In genomic region chr5:132502036-132502435, GRCm38 (mm10) we compare ENCODE assay signal across 26 mouse cellular contexts.
"Had no signal": no experiment of that assay in that cellular context is flagged by ENCODE, and none has a peak within 500 bp of the region (broad histone marks: within the 10 kb centered on the region; RNA-seq: fewer than 3 reads in every experiment).

No protein-coding gene starts in this region.

- H3K36me3 ChIP-seq: kidney, embryonic 15.5 days; limb, embryonic 12.5 days; limb, embryonic 15.5 days; liver, embryonic 12.5 days; liver, embryonic 15.5 days; lung, embryonic 15.5 days; midbrain, embryonic 10.5 days; midbrain, embryonic 13.5 days; neural tube, embryonic 13.5 days had no signal

- H3K9ac ChIP-seq: kidney, embryonic 15.5 days; limb, embryonic 12.5 days; limb, embryonic 15.5 days; liver, embryonic 12.5 days; liver, embryonic 15.5 days; lung, embryonic 15.5 days; midbrain, embryonic 13.5 days; neural tube, embryonic 13.5 days had no signal

- H3K4me3 ChIP-seq: kidney, embryonic 15.5 days; limb, embryonic 12.5 days; limb, embryonic 15.5 days; liver, embryonic 12.5 days; liver, embryonic 15.5 days; lung, embryonic 15.5 days; megakaryocyte, embryonic 14.5 days; midbrain, embryonic 13.5 days; myocyte; neural tube, embryonic 13.5 days had no signal

- ATAC-seq: liver, embryonic 12.5 days; midbrain, embryonic 13.5 days; midbrain, embryonic 16.5 days had no signal

- H3K4me2 ChIP-seq: kidney, embryonic 15.5 days; limb, embryonic 15.5 days; liver, embryonic 12.5 days; liver, embryonic 15.5 days; lung, embryonic 15.5 days; neural tube, embryonic 13.5 days had no signal

- H3K27ac ChIP-seq: kidney, embryonic 15.5 days; limb, embryonic 12.5 days; limb, embryonic 15.5 days; liver, embryonic 12.5 days; liver, embryonic 15.5 days; lung, embryonic 15.5 days; midbrain, embryonic 10.5 days; midbrain, embryonic 13.5 days; neural tube, embryonic 13.5 days had no signal

- H3K9me3 ChIP-seq: kidney, embryonic 15.5 days; limb, embryonic 12.5 days; limb, embryonic 15.5 days; liver, embryonic 12.5 days; liver, embryonic 15.5 days; lung, embryonic 15.5 days; megakaryocyte, embryonic 14.5 days; midbrain, embryonic 10.5 days; midbrain, embryonic 13.5 days; neural tube, embryonic 13.5 days had no signal

- H3K4me1 ChIP-seq: megakaryocyte, embryonic 14.5 days had no signal

- DNase-seq: kidney, adult 11 months; kidney, adult 8-10 months; kidney, postnatal 10 days; kidney, postnatal 4 days; layer of hippocampus, postnatal 36 days; lung, adult 18-20 months; lung, postnatal 10 days; lung, postnatal 36 days; retina, postnatal 1 day; right cerebral cortex, postnatal 25 days; spleen, adult 18-20 months; thymus, adult 2 months; thymus, postnatal 14 days; thymus, postnatal 4 days had no signal

- H3K27me3 ChIP-seq: kidney, embryonic 15.5 days; limb, embryonic 12.5 days; limb, embryonic 15.5 days; liver, embryonic 12.5 days; liver, embryonic 15.5 days; lung, embryonic 15.5 days; megakaryocyte, embryonic 14.5 days; midbrain, embryonic 13.5 days; neural tube, embryonic 13.5 days had no signal
